Mouse (Mus musculus): ENCODE measurements around the gene Cd82. TPM values are rescaled to one million over a fixed set of nuclear protein-coding genes. Genes with fewer than 3 reads are reported as not detected.

The Cd82 gene
- total and polyA plus RNA-seq, 3 experiments = 177 to 294 (median 215) TPM

GRCm38 (mm10) chr2:93510839-93511238 lies 47.9 kb upstream of the Cd82 start (continued):
- TF ChIP-seq ZMIZ1 (IDR thresholded peaks at IDR 0.05; ENCODE audit: low read depth, low read length) = no peak

DNA sequence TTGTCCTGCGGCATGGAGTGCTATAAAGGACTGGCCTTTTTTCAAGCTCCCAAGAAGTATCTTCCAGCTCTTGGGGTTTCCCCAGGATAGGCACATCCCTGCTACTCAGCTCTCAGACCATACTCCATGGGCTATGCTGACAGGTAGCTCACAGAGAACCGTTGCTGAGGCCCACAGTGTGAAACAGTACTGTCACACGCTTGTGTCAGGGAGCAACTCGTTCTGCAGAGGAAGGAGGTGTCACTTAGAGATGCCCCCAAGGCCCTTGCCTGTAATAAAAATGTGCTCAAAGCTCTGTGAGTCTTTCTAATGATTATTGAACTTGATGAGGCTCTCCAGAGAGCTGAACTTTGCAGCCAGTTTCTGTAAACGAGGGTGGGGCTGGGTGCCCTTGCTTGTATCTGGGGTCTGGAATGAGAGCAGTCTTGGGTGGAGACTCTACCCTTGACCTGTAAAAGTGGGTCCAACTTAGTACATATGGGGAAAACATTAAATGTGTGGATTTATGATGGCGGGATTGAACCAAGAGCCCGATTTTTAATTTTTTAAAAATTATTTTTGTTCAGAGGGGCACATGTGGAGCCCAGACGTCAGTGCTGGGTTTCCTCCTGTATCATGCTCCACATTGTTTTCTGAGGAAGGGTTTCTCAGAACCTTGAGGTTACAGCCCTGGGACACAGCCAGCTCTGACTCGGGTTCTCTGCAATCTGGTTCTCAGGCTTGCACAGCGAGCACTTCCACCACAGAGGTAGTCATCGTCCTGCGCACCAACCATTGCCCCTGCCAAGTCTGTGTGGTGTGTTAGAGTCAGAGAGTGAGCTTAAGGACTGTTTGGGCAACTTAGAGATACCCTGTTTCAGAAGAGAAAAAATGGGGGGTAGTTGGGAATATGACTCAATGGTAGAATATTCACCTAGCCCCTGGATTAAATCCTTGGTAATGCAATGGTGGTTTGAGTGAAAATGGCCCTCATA lies 47.1 kb upstream of the Cd82 start:
- peaks cover 16% of the 10 kb centered on the region for H3K27me3 ChIP-seq (replicated peaks)
- H3K9me3 ChIP-seq (replicated peaks; ENCODE audit: low read length) = no peaks in the 10 kb centered on the region
- peaks cover 0 to 28% of the 10 kb centered on the region in 2 experiments; a peak in 2 of 4 replicates for H3K4me1 ChIP-seq (ENCODE audit: control insufficient read depth in 1 of 2, insufficient read depth in 2 of 2)
- no peak for DNase-seq (ENCODE audit: extremely low read depth)
- H3K36me3 ChIP-seq (replicated peaks in 1 of 2; ENCODE audit: control insufficient read depth in 1 of 2, insufficient read depth in 1 of 2, low read length in 1 of 2) = no peaks in the 10 kb centered on the region
- no peak overlapping the region for H3K9ac ChIP-seq (ENCODE audit: insufficient read depth, low read depth)
- in situ Hi-C loops (cut with MboI; ENCODE audit: low pct_ligation_motif_present, low pct_unique_long_range_greater_than_20kb, low sequenced_read_pairs) = no loop called here
- H3K4me3 ChIP-seq (replicated peaks in 1 of 3; ENCODE audit: low read depth in 2 of 3, low read length in 2 of 3, poor library complexity in 1 of 3) = no peak overlapping the region
- no peak overlapping the region for H3K4me2 ChIP-seq (ENCODE audit: insufficient read depth, low read depth, poor library complexity, severe bottlenecking)
- no peak for TF ChIP-seq MAFK (IDR thresholded peaks at IDR 0.05; ENCODE audit: insufficient replicate concordance, low read length)
- no peak for TF ChIP-seq MYC (IDR thresholded peaks at IDR 0.05; ENCODE audit: low read depth, low read length)
- no peak overlapping the region for H3K27ac ChIP-seq (ENCODE audit: insufficient read depth, low read depth)
- H3K79me2 ChIP-seq (replicated peaks; ENCODE audit: control insufficient read depth, extremely low read depth, insufficient read depth, poor library complexity, severe bottlenecking) = no peaks in the 10 kb centered on the region
- dilution Hi-C loops (cut with MboI; ENCODE audit: extremely low pct_ligation_motif_present, extremely low pct_unique_long_range_greater_than_20kb, low sequenced_read_pairs) = no loop called here

DNA sequence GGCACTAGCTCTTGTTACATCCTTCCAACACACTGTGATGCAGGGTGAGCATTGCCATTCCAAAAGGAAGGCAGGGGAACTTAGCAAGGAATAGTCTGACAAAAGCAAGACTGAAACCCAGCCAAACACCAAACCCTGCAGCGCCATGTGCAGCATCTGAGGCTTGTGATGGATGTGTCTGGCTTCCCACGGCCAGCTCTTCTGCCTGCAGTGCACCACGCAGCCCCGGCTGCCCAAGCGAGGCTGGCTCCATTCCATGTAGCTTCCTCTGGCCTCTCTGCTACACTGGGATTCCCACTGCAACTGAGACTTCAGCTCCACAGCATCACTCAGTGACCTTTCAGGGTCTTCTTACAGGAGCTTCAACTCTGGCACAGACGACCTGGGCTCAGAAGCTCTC lies 42.2 kb upstream of the Cd82 start:
- Histone ChIP-seq H3K4me1 (ENCODE audit: control insufficient read depth in 1 of 2, insufficient read depth in 2 of 2) (peaks cover 0 to 17% of the 10 kb centered on the region in 2 experiments; a peak in 2 of 4 replicates), H3K27ac (ENCODE audit: insufficient read depth, low read depth) (no peak overlapping the region), H3K9me3 (replicated peaks; ENCODE audit: low read length) (no peaks in the 10 kb centered on the region), H3K9ac (ENCODE audit: insufficient read depth, low read depth) (no peak overlapping the region), H3K36me3 (replicated peaks in 1 of 2; ENCODE audit: control insufficient read depth in 1 of 2, insufficient read depth in 1 of 2, low read length in 1 of 2) (no peaks in the 10 kb centered on the region), H3K27me3 (replicated peaks) (peaks cover 34% of the 10 kb centered on the region), H3K4me2 (ENCODE audit: insufficient read depth, low read depth, poor library complexity, severe bottlenecking) (no peak overlapping the region), H3K79me2 (replicated peaks; ENCODE audit: control insufficient read depth, extremely low read depth, insufficient read depth, poor library complexity, severe bottlenecking) (no peaks in the 10 kb centered on the region), H3K4me3 (replicated peaks in 1 of 3; ENCODE audit: low read depth in 2 of 3, low read length in 2 of 3, poor library complexity in 1 of 3) (no peak overlapping the region)
- DNase-seq (ENCODE audit: extremely low read depth) = no peak
- no peak for TF ChIP-seq ZKSCAN1 (IDR thresholded peaks at IDR 0.05; ENCODE audit: borderline replicate concordance, low read depth, low read length)
- no peak for TF ChIP-seq NELFE (IDR thresholded peaks at IDR 0.05; ENCODE audit: low read depth, low read length)
- dilution Hi-C loops (cut with MboI; ENCODE audit: extremely low pct_ligation_motif_present, extremely low pct_unique_long_range_greater_than_20kb, low sequenced_read_pairs) (no loop called here), in situ Hi-C loops (cut with MboI; ENCODE audit: low pct_ligation_motif_present, low pct_unique_long_range_greater_than_20kb, low sequenced_read_pairs) (no loop called here)

- TF ChIP-seq ZC3H11A (IDR thresholded peaks at IDR 0.05; ENCODE audit: low read depth, low read length) (no peak), SIN3A (IDR thresholded peaks at IDR 0.05; ENCODE audit: low read length) (no peak), RAD21 (IDR thresholded peaks at IDR 0.05; ENCODE audit: low read depth, low read length) (no peak), ZMIZ1 (IDR thresholded peaks at IDR 0.05; ENCODE audit: low read depth, low read length) (no peak), NRF1 (IDR thresholded peaks at IDR 0.05; ENCODE audit: low read depth, low read length) (no peak), ZKSCAN1 (IDR thresholded peaks at IDR 0.05; ENCODE audit: borderline replicate concordance, low read depth, low read length) (no peak), USF2 (conservative IDR thresholded peaks at IDR 0.05; ENCODE audit: low read depth, low read length) (no peak), UBTF (IDR thresholded peaks at IDR 0.05; ENCODE audit: low read depth, low read length) (no peak), KAT2A (IDR thresholded peaks at IDR 0.05; ENCODE audit: insufficient replicate concordance, low read length) (no peak), ETS1 (conservative IDR thresholded peaks at IDR 0.05; ENCODE audit: low read depth, low read length) (no peak), TBP (conservative IDR thresholded peaks at IDR 0.05; ENCODE audit: low read depth, low read length) (no peak), ELF1 (IDR thresholded peaks at IDR 0.05; ENCODE audit: low read depth, low read length) (no peak), MAZ (IDR thresholded peaks at IDR 0.05; ENCODE audit: low read depth, low read length) (no peak), POLR2A (IDR thresholded peaks at IDR 0.05; ENCODE audit: low read depth, low read length) (no peak), JUND (conservative IDR thresholded peaks at IDR 0.05; ENCODE audit: low read depth, low read length) (no peak), MYC (IDR thresholded peaks at IDR 0.05; ENCODE audit: low read depth, low read length) (no peak), CTCF (conservative IDR thresholded peaks at IDR 0.05 in 1 of 2, IDR thresholded peaks at IDR 0.05 in 1 of 2; ENCODE audit: low read depth in 2 of 2, low read length in 2 of 2) (no peak), TCF12 (IDR thresholded peaks at IDR 0.05; ENCODE audit: low read depth, low read length) (no peak)
- Histone ChIP-seq H3K27me3 (replicated peaks) (peaks cover 46% of the 10 kb centered on the region), H3K4me1 (ENCODE audit: control insufficient read depth in 1 of 2, insufficient read depth in 2 of 2) (peaks cover 0 to 17% of the 10 kb centered on the region in 2 experiments; a peak in 2 of 4 replicates), H3K4me3 (replicated peaks in 1 of 3; ENCODE audit: low read depth in 2 of 3, low read length in 2 of 3, poor library complexity in 1 of 3) (no peak overlapping the region), H3K9ac (ENCODE audit: insufficient read depth, low read depth) (no peak overlapping the region), H3K27ac (ENCODE audit: insufficient read depth, low read depth) (no peak overlapping the region), H3K4me2 (ENCODE audit: insufficient read depth, low read depth, poor library complexity, severe bottlenecking) (no peak overlapping the region), H3K79me2 (replicated peaks; ENCODE audit: control insufficient read depth, extremely low read depth, insufficient read depth, poor library complexity, severe bottlenecking) (no peaks in the 10 kb centered on the region), H3K9me3 (replicated peaks; ENCODE audit: low read length) (peaks cover 12% of the 10 kb centered on the region), H3K36me3 (replicated peaks in 1 of 2; ENCODE audit: control insufficient read depth in 1 of 2, insufficient read depth in 1 of 2, low read length in 1 of 2) (no peaks in the 10 kb centered on the region)
- in situ Hi-C loops (cut with MboI; ENCODE audit: low pct_ligation_motif_present, low pct_unique_long_range_greater_than_20kb, low sequenced_read_pairs) = no loop called here
- DNase-seq (ENCODE audit: extremely low read depth) = no peak
- dilution Hi-C loops (cut with MboI; ENCODE audit: extremely low pct_ligation_motif_present, extremely low pct_unique_long_range_greater_than_20kb, low sequenced_read_pairs) = no loop called here
Measured at GRCm38 (mm10) chr2:93503353-93503752, 40.4 kb upstream of the Cd82 start.
